ENCODE assay signal across 8 mouse cellular contexts in genomic region chrX:166169892-166170799, GRCm38 (mm10). TPM values are rescaled to one million over a fixed set of nuclear protein-coding genes. Genes with fewer than 3 reads are reported as not detected.
DNase-seq lines count a peak whose midpoint lies in the region; ATAC-seq and TF ChIP-seq lines count a peak whose summit lies in the region.

TSS of gene Gemin8 (plus strand) at chrX:166170454.

- peak within 1 kb of the TSS; percentile 57 for H3K4me2 ChIP-seq in embryonic facial prominence, embryonic 13.5 days
- peak within 1 kb of the TSS; percentile 54 for H3K4me2 ChIP-seq in limb, embryonic 12.5 days
- H3K4me2 ChIP-seq in midbrain, embryonic 15.5 days, result peak within 1 kb of the TSS; percentile 47

- no peak for TF ChIP-seq POLR2A in kidney, adult 2 months (IDR thresholded peaks at IDR 0.05; ENCODE audit: low read depth, low read length)
- no peak for TF ChIP-seq POLR2A in spleen, adult 2 months (IDR thresholded peaks at IDR 0.05; ENCODE audit: low read depth, low read length)

- no peak; the same call in 1 of the 2 replicates for TF ChIP-seq CTCF in kidney, adult 2 months (conservative IDR thresholded peaks at IDR 0.05; ENCODE audit: insufficient read depth, insufficient read length, low read depth, low read length)
- TF ChIP-seq CTCF in spleen, adult 2 months (IDR thresholded peaks at IDR 0.05; ENCODE audit: extremely low read depth, insufficient read depth, insufficient read length, insufficient replicate concordance), result no peak

- peak; percentile 98 for ATAC-seq in embryonic facial prominence, embryonic 13.5 days (ENCODE audit: insufficient number of reproducible peaks, insufficient read depth, low FRiP score, low TSS enrichment, low read depth)
- peak; percentile 99 for ATAC-seq in limb, embryonic 12.5 days (ENCODE audit: insufficient number of reproducible peaks, insufficient read depth, low FRiP score, low TSS enrichment, low read depth)
- peak; percentile 99 for ATAC-seq in midbrain, embryonic 15.5 days (replicated peaks)

- no peaks in the 10 kb centered on the region for H3K4me1 ChIP-seq in embryonic facial prominence, embryonic 13.5 days
- no peaks in the 10 kb centered on the region for H3K4me1 ChIP-seq in kidney, adult 2 months (ENCODE audit: control insufficient read depth, insufficient read depth, low read length)
- H3K4me1 ChIP-seq in limb, embryonic 12.5 days (replicated peaks), result no peaks in the 10 kb centered on the region
- peaks cover 10% of the 10 kb centered on the region; the same call in 1 of the 2 replicates for H3K4me1 ChIP-seq in midbrain, embryonic 15.5 days
- no peaks in the 10 kb centered on the region for H3K4me1 ChIP-seq in spleen, adult 2 months (ENCODE audit: control insufficient read depth, insufficient read depth, insufficient read length)

- peaks cover 8% of the 10 kb centered on the region for H3K27me3 ChIP-seq in embryonic facial prominence, embryonic 13.5 days
- no peaks in the 10 kb centered on the region for H3K27me3 ChIP-seq in kidney, adult 2 months (replicated peaks; ENCODE audit: control insufficient read depth, insufficient read depth, low read length)
- peaks cover 17% of the 10 kb centered on the region for H3K27me3 ChIP-seq in limb, embryonic 12.5 days
- H3K27me3 ChIP-seq in midbrain, embryonic 15.5 days (replicated peaks), result no peaks in the 10 kb centered on the region; the same call in 1 of the 2 replicates
- H3K27me3 ChIP-seq in spleen, adult 2 months (ENCODE audit: control insufficient read depth, insufficient read depth, low read length), result no peaks in the 10 kb centered on the region

- H3K9ac ChIP-seq in embryonic facial prominence, embryonic 13.5 days, result peak within 1 kb of the TSS; percentile 72
- peak within 1 kb of the TSS; percentile 55 for H3K9ac ChIP-seq in limb, embryonic 12.5 days (replicated peaks)
- H3K9ac ChIP-seq in midbrain, embryonic 15.5 days, result peak within 1 kb of the TSS; percentile 52

- WGBS in embryonic facial prominence, embryonic 13.5 days, result 19% methylated on average over 31 of the region's 31 CpGs
- 1% methylated on average over 30 of the region's 31 CpGs for WGBS in kidney, adult 2 months
- WGBS in limb, embryonic 12.5 days, result 22% methylated on average over 31 of the region's 31 CpGs
- 23% methylated on average over 27 of the region's 31 CpGs for WGBS in midbrain, embryonic 15.5 days
- 30% methylated on average over 31 of the region's 31 CpGs for WGBS in spleen, adult 2 months

- H3K36me3 ChIP-seq in embryonic facial prominence, embryonic 13.5 days, result no peaks in the 10 kb centered on the region
- no peaks in the 10 kb centered on the region for H3K36me3 ChIP-seq in kidney, adult 2 months (ENCODE audit: control insufficient read depth, insufficient read depth, low read length)
- H3K36me3 ChIP-seq in limb, embryonic 12.5 days, result no peaks in the 10 kb centered on the region
- no peaks in the 10 kb centered on the region for H3K36me3 ChIP-seq in midbrain, embryonic 15.5 days (replicated peaks)
- no peaks in the 10 kb centered on the region for H3K36me3 ChIP-seq in spleen, adult 2 months (ENCODE audit: control insufficient read depth, insufficient read depth, low read length)

- peak within 1 kb of the TSS; percentile 54 for H3K4me3 ChIP-seq in embryonic facial prominence, embryonic 13.5 days
- peak within 1 kb of the TSS; percentile 98 for H3K4me3 ChIP-seq in kidney, adult 2 months (ENCODE audit: insufficient read depth, low read depth, low read length)
- peak within 1 kb of the TSS; percentile 50 for H3K4me3 ChIP-seq in limb, embryonic 12.5 days (replicated peaks)
- peak within 1 kb of the TSS; percentile 48 for H3K4me3 ChIP-seq in midbrain, embryonic 15.5 days
- peak within 1 kb of the TSS; percentile 91 for H3K4me3 ChIP-seq in spleen, adult 2 months (ENCODE audit: extremely low read depth, insufficient read depth, insufficient read length)

- H3K27ac ChIP-seq in embryonic facial prominence, embryonic 13.5 days, result peak within 1 kb of the TSS; percentile 66; the same call in 1 of the 2 replicates
- H3K27ac ChIP-seq in kidney, adult 2 months (ENCODE audit: insufficient read depth, low read depth, low read length), result peak within 1 kb of the TSS; percentile 70
- H3K27ac ChIP-seq in limb, embryonic 12.5 days, result peak within 1 kb of the TSS; percentile 70; the same call in 1 of the 2 replicates
- H3K27ac ChIP-seq in midbrain, embryonic 15.5 days, result peak within 1 kb of the TSS; percentile 81
- H3K27ac ChIP-seq in spleen, adult 2 months (ENCODE audit: insufficient read depth, low read length), result peak within 1 kb of the TSS; percentile 49

- no peaks in the 10 kb centered on the region for H3K9me3 ChIP-seq in embryonic facial prominence, embryonic 13.5 days
- no peaks in the 10 kb centered on the region for H3K9me3 ChIP-seq in limb, embryonic 12.5 days
- no peaks in the 10 kb centered on the region for H3K9me3 ChIP-seq in midbrain, embryonic 15.5 days

- peak; percentile 87 for DNase-seq in 3134 (ENCODE audit: extremely low read depth, insufficient read length, low spot score)
- peak; percentile 92 for DNase-seq in adrenal gland, postnatal 36 days
- peak; percentile 96 for DNase-seq in heart, adult 18-20 months
- peak; percentile 97 for DNase-seq in kidney, adult 2 months
- peak; percentile 89 to 91 for DNase-seq in spleen, adult 2 months (ENCODE audit: low read depth in 1 of 2, low spot score in 2 of 2)

RNA-seq across cellular contexts. Expression of gene Gemin8, which starts in this region (rescaled TPM):
- 1 to 10 TPM; 8.6 to 8.9 TPM for total RNA-seq in adrenal gland, postnatal 36 days (2021)
- polyA plus RNA-seq in embryonic facial prominence, embryonic 13.5 days (2015; fragmentation: Nextera tagmentation; extraction: Ambion mirVana), result 10.2 and 12.4 TPM in 2 replicates
- 1 to 10 TPM; 1.7 to 2.7 TPM for total RNA-seq in heart, adult 18-20 months (2021)
- 7.7 and 8.0 TPM in 2 replicates for polyA plus RNA-seq in kidney, adult 2 months (2012; rRNA removed)
- 11.1 and 11.6 TPM in 2 replicates for polyA plus RNA-seq in limb, embryonic 12.5 days (2016; fragmentation: Nextera tagmentation; extraction: Ambion mirVana)
- polyA plus RNA-seq in midbrain, embryonic 15.5 days (2015; fragmentation: Nextera tagmentation; extraction: Ambion mirVana), result 7.4 and 8.4 TPM in 2 replicates
- polyA plus RNA-seq in spleen, adult 2 months (2012; rRNA removed), result 3.4 and 3.9 TPM in 2 replicates

Comparison
In these comparisons a context has a peak if more than half of its experiments do, and no peak if none do; other contexts are left out.
1. Peak in every context shown above with its lines: DNase-seq, ATAC-seq, H3K4me3 ChIP-seq and H3K27ac ChIP-seq.
2. H3K4me3 ChIP-seq: peak in every context shown above with its lines; median percentile 98 in kidney, adult 2 months; 91 in spleen, adult 2 months; 54 in embryonic facial prominence, embryonic 13.5 days; 50 in limb, embryonic 12.5 days; 48 in midbrain, embryonic 15.5 days.